Mouse (Mus musculus) erythroblast, embryonic 14.5 days (primary cell): Measurements from ENCODE around the gene Tmem273. TPM values are rescaled to one million over a fixed set of nuclear protein-coding genes. Genes with fewer than 3 reads are reported as not detected.

Experiments
- H3K27me3 ChIP-seq: 2 replicates; pipeline ENCODE4 v1.6.1; 2012; ENCODE audit warnings: inconsistent platforms; ENCODE audit not compliant: control insufficient read depth
- H3K36me3 ChIP-seq: 2 replicates; pipeline ENCODE4 v1.6.1; 2012; ENCODE audit warnings: mild to moderate bottlenecking, inconsistent platforms; ENCODE audit not compliant: control insufficient read depth
- H3K4me1 ChIP-seq: 2 replicates; pipeline ENCODE4 v1.6.1; 2012; ENCODE audit warnings: inconsistent platforms; ENCODE audit not compliant: control insufficient read depth
- H3K4me3 ChIP-seq: replicated peaks from 2 replicates; pipeline ENCODE3; 2012; ENCODE audit warnings: moderate library complexity, mild to moderate bottlenecking, inconsistent platforms
- H3K9me3 ChIP-seq: 2 replicates; pipeline ENCODE4 v1.6.1; 2012; ENCODE audit warnings: low read length, inconsistent platforms, mixed read lengths; ENCODE audit not compliant: control insufficient read depth
- GATA1 ChIP-seq: IDR thresholded peaks from 2 replicates; pipeline ENCODE4 v1.6.1; 2012; ENCODE audit warnings: low read length, inconsistent platforms, mixed read lengths
- TAL1 ChIP-seq: IDR thresholded peaks from 3 replicates; pipeline ENCODE4 v1.6.1; 2012; ENCODE audit warnings: low read length, inconsistent platforms, mixed read lengths
- polyA plus RNA-seq: library from polyadenylated mRNA; stranded (reverse); fragments of >175 nt; gene quantifications from 2 replicates; pipeline ENCODE4 v1.2.3, GENCODE M21; 2012

The Tmem273 gene
- polyA plus RNA-seq, 1 experiment: not detected

DNA sequence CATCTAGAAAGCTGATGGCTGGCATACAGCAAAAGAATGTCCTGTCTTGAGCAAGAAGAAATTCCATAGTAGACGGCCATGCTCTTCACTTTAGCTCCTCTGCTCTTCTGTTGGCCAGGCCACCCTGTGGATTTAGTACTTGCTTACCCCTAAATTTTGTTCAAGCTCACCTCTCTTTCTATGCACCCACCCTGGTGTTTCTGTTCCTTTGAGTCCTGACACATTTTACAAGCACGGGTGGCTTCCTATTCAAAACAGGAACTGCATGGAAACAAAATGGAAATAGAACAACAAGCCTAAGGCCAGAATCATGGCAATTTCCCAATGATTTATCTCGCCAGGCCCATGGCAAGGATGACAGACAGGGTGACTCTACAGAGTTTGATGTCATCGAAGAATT is 37.0 kb downstream of the Tmem273 start:
- H3K27me3 ChIP-seq: no peaks in the 10 kb centered on the region
- H3K9me3 ChIP-seq: no peaks in the 10 kb centered on the region
- H3K36me3 ChIP-seq: no peaks in the 10 kb centered on the region
- TF ChIP-seq GATA1: no peak
- TF ChIP-seq TAL1: no peak
- no peaks in the 10 kb centered on the region for H3K4me1 ChIP-seq
- H3K4me3 ChIP-seq: no peak overlapping the region

DNA sequence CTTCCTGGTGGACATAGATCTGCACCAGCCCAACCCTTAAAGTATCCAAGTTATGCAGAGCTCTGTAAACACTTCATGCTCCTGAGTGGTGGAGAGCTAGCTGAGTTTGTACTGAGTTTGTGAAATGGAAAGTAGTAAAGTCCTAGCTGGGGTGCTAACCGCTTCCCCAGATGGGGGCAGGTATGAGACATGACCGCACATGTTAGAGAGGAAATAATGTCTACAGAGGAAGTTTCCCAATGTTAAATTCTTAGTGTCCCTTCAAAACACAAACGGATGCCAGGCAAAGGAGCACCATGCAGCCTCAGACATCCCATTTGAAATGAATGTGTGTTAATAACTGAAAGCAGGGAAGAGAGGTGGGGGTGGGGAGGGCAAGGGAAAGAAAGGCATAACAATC is 38.1 kb downstream of the Tmem273 start:
- H3K4me3 ChIP-seq: no peak overlapping the region
- H3K27me3 ChIP-seq: no peaks in the 10 kb centered on the region
- TF ChIP-seq TAL1 (no peak), GATA1 (no peak)
- no peaks in the 10 kb centered on the region for H3K9me3 ChIP-seq
- H3K36me3 ChIP-seq: no peaks in the 10 kb centered on the region
- H3K4me1 ChIP-seq: no peaks in the 10 kb centered on the region

DNA sequence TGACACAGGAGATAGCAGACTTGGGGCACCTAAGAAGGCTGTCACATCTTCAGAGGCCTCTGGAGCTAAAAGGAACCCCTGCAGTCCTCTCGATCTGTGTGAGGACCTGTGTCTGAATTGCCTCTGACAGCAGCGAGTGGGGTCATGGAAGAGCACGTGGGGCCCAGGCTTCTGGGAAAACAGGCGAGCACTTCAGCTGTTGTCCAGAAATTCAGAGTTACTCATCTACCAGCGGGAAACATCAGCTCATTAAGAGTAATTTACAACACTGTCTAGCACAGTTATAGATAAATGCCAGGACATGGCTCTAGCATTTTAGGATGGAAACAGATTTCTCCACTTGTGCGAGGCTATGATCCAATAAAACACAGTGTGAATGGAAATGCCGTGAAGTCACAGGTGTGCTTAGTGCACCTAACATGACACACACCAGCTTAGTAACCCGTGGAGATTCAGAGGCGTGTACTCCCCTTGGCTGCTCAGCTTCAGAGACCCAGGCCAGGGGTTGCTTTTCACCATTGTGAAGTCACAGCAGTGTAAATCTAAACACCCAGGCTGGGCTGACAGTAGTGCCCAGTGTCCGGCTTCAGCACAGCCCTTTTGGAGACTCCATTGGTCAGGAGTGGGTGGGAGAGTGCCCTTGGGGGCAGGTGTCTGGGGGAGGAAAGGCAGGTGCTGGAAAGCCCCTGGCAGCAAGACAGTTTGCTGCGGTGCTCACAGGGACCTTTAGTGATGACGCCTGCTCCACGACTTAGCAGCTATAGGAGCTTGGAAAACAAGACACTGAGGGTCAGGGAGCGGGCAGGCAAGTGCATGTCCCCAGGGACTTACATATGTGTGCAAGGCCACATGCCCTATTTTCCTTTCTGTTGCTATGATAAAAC is 38.7 kb downstream of the Tmem273 start:
- Histone ChIP-seq H3K27me3 (no peaks in the 10 kb centered on the region), H3K36me3 (no peaks in the 10 kb centered on the region), H3K4me3 (no peak overlapping the region), H3K4me1 (no peaks in the 10 kb centered on the region), H3K9me3 (no peaks in the 10 kb centered on the region)
- TF ChIP-seq GATA1: no peak
- TF ChIP-seq TAL1: no peak

DNA sequence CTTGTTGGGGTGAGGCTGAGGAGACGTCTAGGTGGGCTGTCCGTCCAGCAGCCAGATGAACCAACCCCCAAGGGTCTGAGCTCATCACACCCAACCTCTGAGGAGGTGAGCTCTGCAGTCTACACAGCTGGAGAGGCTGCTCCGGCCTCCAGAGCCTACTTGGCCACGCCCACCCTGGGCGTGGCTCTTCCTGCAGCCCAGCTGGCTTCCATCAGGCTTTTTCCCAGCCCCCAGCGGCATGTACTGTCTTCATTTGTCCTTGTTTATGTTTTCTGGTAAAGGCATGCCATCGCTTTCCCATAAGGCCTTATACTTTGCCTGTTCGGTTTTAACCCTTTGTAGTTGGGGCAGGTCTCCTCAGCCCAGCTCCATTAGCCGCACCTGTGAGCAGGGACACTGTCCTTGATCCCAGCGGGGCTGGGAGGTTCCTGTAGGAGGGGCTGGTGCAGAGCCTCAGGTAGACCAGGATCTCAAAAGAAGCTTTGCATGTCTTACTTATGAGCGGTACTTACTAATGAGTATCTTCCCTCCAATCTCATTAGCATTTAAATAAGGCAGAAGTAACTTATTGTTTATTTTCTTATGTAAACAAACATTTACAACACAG is 39.8 kb downstream of the Tmem273 start:
- Histone ChIP-seq H3K4me1 (no peaks in the 10 kb centered on the region), H3K4me3 (no peak overlapping the region), H3K27me3 (no peaks in the 10 kb centered on the region), H3K9me3 (no peaks in the 10 kb centered on the region), H3K36me3 (no peaks in the 10 kb centered on the region)
- TF ChIP-seq GATA1: no peak
- no peak for TF ChIP-seq TAL1

DNA sequence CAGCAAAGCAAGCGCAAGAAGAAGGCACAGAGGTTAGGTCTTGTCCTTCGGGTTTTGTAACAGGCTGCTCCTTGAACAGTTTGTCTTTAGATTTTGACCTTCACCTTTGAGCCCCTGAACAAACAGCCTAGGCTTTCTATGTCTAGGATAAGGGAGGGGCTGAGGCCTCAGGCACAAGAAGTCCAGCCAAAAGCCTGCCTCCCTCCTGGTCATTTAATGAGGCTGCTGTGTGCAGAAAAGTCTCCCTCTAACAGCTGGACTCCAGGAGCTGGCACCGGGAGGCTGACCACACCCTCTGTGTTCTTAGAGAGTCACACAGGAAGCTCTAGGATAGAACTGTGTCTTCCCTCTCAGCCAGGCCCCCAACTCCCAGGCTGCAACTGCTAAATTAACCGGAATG is 41.4 kb downstream of the Tmem273 start:
- Histone ChIP-seq H3K4me3 (no peak overlapping the region), H3K9me3 (no peaks in the 10 kb centered on the region), H3K27me3 (no peaks in the 10 kb centered on the region), H3K36me3 (no peaks in the 10 kb centered on the region), H3K4me1 (no peaks in the 10 kb centered on the region)
- TF ChIP-seq GATA1: no peak
- TF ChIP-seq TAL1: no peak

DNA sequence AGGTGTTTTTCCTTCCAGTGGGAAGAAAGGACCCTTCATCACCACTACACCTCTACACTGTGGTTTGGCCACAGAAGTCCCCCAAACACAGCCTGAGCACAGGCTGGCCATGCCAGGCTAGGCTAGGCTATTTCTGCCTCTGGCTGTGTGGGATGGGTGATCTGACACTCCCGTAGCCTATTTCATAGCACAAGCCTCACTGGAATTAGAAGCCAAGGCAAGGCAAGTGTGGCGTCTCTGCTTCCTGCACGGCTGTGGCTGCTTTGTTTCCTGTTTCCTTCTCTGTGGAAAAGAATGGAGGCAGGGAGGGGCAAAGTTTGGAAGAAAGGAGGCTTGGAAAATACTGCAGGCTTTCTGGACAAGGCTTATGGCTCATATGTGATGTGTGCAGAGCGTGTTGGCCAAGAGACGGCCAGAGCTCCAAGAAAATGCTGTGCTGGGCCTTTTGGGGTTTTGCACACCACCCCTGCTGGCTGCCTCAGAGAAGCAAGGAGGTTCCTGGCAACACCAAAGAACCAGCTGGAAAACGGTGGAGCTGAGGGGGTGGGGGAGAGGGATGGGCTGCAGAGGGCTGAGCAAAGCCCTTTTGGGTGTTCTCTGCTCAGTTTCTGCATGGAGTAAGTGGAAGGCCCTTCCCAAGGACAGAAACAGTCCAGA is 42.4 kb downstream of the Tmem273 start:
- Histone ChIP-seq H3K36me3 (no peaks in the 10 kb centered on the region), H3K9me3 (no peaks in the 10 kb centered on the region), H3K27me3 (no peaks in the 10 kb centered on the region), H3K4me3 (no peak overlapping the region), H3K4me1 (no peaks in the 10 kb centered on the region)
- TF ChIP-seq GATA1 (no peak), TAL1 (no peak)

DNA sequence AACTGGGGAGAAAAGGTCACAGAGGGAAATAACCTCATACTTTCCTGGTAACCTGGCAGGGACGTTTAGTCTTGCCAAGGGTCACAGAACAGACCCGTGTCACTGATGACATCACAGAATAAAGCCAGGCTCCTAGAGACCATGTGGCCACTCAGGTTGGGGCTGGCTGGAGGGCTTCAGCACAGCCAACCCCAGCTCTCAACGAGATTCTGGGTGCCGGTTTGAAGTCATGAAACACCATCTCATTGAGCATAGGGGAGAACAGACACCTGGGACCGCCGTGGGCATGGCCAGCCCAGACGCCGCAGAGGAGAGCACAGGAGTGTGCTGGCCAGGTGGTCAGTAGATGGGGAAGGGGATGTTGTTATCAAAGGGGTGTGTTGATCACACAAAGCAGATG is 48.1 kb downstream of the Tmem273 start, which contains the start of gene Fam170b:
TSS of gene Fam170b (plus strand) at position 116 of the 400 bp plus-strand sequence.
- H3K4me3 ChIP-seq: no peak within 1 kb of the TSS
- no peaks in the 10 kb centered on the region for H3K27me3 ChIP-seq
- H3K4me1 ChIP-seq: no peaks in the 10 kb centered on the region
- no peaks in the 10 kb centered on the region for H3K36me3 ChIP-seq
- TF ChIP-seq TAL1 (no peak), GATA1 (no peak)
- H3K9me3 ChIP-seq: no peaks in the 10 kb centered on the region

DNA sequence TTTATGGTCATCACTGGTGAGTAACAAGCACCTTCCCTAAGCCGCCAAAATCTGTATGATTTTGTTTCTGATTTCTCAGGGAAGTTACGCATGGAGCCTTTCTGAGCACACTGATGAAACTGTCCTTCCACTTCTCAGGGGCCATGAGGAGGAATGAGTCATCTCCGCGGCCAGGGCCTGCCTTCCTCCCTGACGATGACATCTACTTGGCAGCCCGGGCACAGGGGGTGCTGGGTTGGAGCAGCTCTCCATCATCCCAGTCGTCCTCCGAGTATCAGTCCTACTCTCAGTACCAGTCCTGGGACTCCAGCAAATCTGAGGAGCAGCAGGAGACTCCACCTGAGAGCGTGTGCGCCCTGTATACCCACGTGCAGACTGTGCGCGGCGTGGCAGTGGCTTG is 49.4 kb downstream of the Tmem273 start:
- TF ChIP-seq TAL1: no peak
- Histone ChIP-seq H3K27me3 (no peaks in the 10 kb centered on the region), H3K36me3 (no peaks in the 10 kb centered on the region), H3K4me3 (no peak overlapping the region), H3K4me1 (no peaks in the 10 kb centered on the region), H3K9me3 (no peaks in the 10 kb centered on the region)

DNA sequence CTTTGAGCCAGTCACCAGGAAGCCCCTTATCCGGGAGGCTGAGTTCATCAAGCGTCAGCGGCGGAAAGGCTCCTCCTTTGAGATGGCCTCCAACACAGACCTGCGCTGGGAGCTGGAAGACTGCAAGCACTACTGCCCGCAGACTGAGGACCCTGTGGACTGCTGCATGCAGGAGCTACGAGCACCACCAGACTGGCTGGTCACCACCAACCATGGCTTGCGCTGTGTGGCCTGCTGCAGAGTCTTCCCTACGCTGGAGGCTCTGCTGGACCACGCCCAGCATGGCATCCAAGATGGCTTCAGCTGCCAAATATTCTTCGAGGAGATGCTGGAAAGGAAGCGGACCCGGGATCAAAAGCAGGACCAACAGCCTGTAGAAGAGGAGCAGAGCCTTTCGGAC is 49.8 kb downstream of the Tmem273 start:
- Histone ChIP-seq H3K4me1 (no peaks in the 10 kb centered on the region), H3K4me3 (no peak overlapping the region), H3K9me3 (no peaks in the 10 kb centered on the region), H3K36me3 (no peaks in the 10 kb centered on the region), H3K27me3 (no peaks in the 10 kb centered on the region)
- no peak for TF ChIP-seq GATA1
- no peak for TF ChIP-seq TAL1
